Mouse (Mus musculus) G1E-ER4 (cell line): ENCODE measurements around the gene Prr12. TPM values are rescaled to one million over a fixed set of nuclear protein-coding genes. Genes with fewer than 3 reads are reported as not detected.

Experiments
- GATA1 ChIP-seq: IDR thresholded peaks from one replicate; pipeline ENCODE4 v1.8.0; 2012; ENCODE audit warnings: low read length, inconsistent platforms
- polyA plus RNA-seq: library from polyadenylated mRNA; stranded (reverse); fragments of >175 nt; gene quantifications from 2 replicates; pipeline ENCODE4 v1.2.3, GENCODE M21; 2012

Gene Prr12
- polyA plus RNA-seq, 1 experiment: 149 TPM

DNA sequence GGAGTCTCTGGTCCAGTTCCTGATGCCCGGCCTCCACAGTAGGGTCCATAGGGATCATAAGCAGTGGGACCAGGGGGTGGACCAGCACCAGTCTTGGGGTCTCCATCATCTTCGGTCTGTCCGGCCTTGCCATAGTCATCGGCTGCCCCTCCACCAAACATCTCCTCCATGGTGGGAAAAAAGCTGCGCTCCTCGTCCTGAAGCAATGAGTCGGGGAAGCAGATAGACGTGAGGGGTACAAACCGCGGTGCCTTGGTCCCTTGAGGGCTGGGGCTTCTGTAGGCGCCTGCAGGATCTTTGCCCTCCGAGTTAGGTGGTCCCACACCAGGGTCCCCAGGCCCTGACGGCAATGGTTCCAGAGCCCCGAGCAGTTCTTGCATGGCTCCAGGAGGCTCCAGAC, 5.2 kb downstream of the Prr12 start:
- no peak for TF ChIP-seq GATA1

DNA sequence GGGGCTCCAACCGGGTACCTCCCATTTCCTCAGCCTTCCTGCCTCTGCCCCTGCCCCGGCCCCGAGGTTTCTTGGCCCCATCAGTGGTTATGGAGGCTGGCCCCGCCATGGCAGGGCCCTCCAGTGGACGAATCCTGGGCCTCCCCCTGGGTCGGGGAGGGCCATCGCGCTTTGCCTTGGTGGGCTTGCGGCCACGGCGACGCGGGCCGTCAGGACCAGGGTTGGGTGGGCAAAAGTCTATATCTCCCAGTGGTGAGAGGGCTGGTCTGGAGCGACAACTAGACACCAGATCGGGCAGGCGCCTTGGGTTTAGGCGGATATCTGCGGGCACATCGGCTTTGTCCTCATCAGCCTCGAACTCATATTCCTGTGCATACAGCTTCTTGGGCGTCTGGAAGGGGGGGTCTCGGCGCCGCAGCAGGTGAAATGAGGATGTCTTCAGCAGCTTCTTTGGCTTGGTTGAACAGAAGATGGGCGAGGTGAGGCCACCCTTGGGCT, 5.8 kb downstream of the Prr12 start:
- no peak for TF ChIP-seq GATA1

- no peak for TF ChIP-seq GATA1
Observed at GRCm38 (mm10) chr7:45045741-45046140, 6.9 kb downstream of the Prr12 start.

DNA sequence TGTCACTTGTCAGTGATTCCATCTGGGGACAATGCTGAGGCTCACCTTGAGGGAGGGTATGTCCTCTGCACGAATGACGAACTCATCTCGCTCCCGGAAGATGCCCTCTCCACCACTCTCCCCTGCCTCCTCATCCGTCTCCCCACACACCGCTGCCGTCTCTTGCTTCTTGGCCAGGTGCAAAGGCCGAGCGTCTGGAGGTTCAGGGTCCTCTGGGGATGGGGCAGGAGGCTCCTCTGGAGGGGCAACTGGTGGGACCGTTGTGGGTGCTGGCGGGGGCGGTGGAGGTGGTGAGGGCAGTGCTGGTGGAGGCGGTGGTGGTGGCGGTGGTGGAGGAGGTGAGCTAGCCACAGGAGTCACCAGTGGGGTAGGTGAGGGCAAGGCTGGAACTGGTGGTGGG, 9.4 kb downstream of the Prr12 start:
- TF ChIP-seq GATA1: no peak

GRCm38 (mm10) chr7:45040851-45041250, 11.8 kb downstream of the Prr12 start:
- TF ChIP-seq GATA1: no peak

- TF ChIP-seq GATA1: no peak
Observed at GRCm38 (mm10) chr7:45038411-45038810, 14.3 kb downstream of the Prr12 start.

- TF ChIP-seq GATA1: no peak
Observed at GRCm38 (mm10) chr7:45037720-45038361, 14.8 kb downstream of the Prr12 start.

DNA sequence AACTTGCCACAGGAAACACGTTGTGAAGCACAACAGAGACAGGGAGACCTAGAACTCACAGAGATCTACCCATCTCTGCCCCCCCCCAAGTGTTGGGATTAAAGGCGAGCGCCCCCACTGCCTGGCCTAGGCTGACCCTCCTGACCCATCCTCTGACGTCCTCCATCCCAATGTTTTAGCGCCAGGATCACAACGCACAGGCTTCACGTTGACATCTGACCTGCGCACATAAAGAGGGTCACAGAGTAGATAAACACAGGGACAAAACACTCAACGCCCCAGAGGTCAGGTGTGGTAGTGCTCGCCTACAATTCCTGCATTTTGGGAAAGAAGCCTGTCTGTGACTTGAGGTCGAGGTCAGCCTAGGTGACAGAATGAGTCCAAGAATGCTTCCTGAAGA, 16.0 kb downstream of the Prr12 start:
- TF ChIP-seq GATA1: no peak

DNA sequence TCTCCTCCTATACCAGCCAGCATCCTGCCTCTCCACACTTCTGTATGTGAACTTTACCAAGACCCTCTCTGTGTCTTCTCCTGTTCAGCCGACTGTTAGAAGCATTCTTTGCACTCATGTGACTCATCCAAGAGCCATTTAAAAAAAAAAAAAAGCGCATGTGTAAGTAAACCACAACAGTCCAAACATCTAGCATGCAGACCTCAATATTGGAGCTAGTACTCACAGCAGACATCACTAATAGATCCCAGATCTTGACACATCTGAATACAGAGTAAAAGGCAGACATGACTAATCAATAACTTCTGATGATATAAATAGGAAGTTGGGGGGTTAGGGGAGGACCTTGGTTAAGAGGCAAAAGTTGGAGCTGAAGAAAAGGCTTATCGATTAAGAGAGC, 17.1 kb downstream of the Prr12 start:
- no peak for TF ChIP-seq GATA1

GRCm38 (mm10) chr7:45033722-45034359, 18.8 kb downstream of the Prr12 start:
- TF ChIP-seq GATA1: no peak

GRCm38 (mm10) chr7:45030857-45031256, 21.8 kb downstream of the Prr12 start:
- TF ChIP-seq GATA1: no peak

GRCm38 (mm10) chr7:45029995-45030394, 22.7 kb downstream of the Prr12 start:
- TF ChIP-seq GATA1: no peak

- TF ChIP-seq GATA1: no peak
Observed at GRCm38 (mm10) chr7:45028351-45028750, 24.3 kb downstream of the Prr12 start.

GRCm38 (mm10) chr7:45027761-45028160, 24.9 kb downstream of the Prr12 start:
- no peak for TF ChIP-seq GATA1

GRCm38 (mm10) chr7:45026256-45026655, 26.4 kb downstream of the Prr12 start:
- no peak for TF ChIP-seq GATA1

- no peak for TF ChIP-seq GATA1
Observed at GRCm38 (mm10) chr7:45025601-45026220, 27.0 kb downstream of the Prr12 start.
